Mouse (Mus musculus): Measurements from ENCODE around the gene Epha10. TPM values are rescaled to one million over a fixed set of nuclear protein-coding genes. Genes with fewer than 3 reads are reported as not detected.

The Epha10 gene
- polyA plus RNA-seq, 1 experiment from 2014 or later, result 0.56 TPM

GRCm38 (mm10) chr4:124888702-124889101, 8.0 kb downstream of the Epha10 start:
- no peak overlapping the region for H3K27ac ChIP-seq (ENCODE audit: low read length)
- H3K4me3 ChIP-seq (ENCODE audit: low read depth, low read length), result no peak overlapping the region
- H3K27me3 ChIP-seq (ENCODE audit: control insufficient read depth, insufficient read depth, low read length), result peaks cover 23% of the 10 kb centered on the region
- 68% methylated on average over 7 of the region's 7 CpGs for WGBS
- no peaks in the 10 kb centered on the region for H3K9me3 ChIP-seq (ENCODE audit: control insufficient read depth, low read depth, low read length)
- H3K36me3 ChIP-seq (ENCODE audit: control insufficient read depth, insufficient read depth, low read length), result no peaks in the 10 kb centered on the region
- H3K4me1 ChIP-seq (ENCODE audit: control insufficient read depth, insufficient read depth, low read length), result no peaks in the 10 kb centered on the region
- no peak overlapping the region for H3K4me2 ChIP-seq (replicated peaks; ENCODE audit: low read depth, low read length)
- ATAC-seq (ENCODE audit: insufficient number of reproducible peaks, insufficient read depth, low FRiP score, low read depth), result no peak
- H3K9ac ChIP-seq (replicated peaks; ENCODE audit: low read depth, low read length), result no peak overlapping the region

- H3K4me1 ChIP-seq (ENCODE audit: control insufficient read depth, insufficient read depth, low read length), result no peaks in the 10 kb centered on the region
- H3K27ac ChIP-seq (ENCODE audit: low read length), result no peak overlapping the region
- no peak overlapping the region for H3K4me2 ChIP-seq (replicated peaks; ENCODE audit: low read depth, low read length)
- no peaks in the 10 kb centered on the region for H3K36me3 ChIP-seq (ENCODE audit: control insufficient read depth, insufficient read depth, low read length)
- peaks cover 32% of the 10 kb centered on the region for H3K27me3 ChIP-seq (ENCODE audit: control insufficient read depth, insufficient read depth, low read length)
- no peaks in the 10 kb centered on the region for H3K9me3 ChIP-seq (ENCODE audit: control insufficient read depth, low read depth, low read length)
- WGBS, result 82% methylated on average over 2 of the region's 2 CpGs
- no peak overlapping the region for H3K9ac ChIP-seq (replicated peaks; ENCODE audit: low read depth, low read length)
- ATAC-seq (ENCODE audit: insufficient number of reproducible peaks, insufficient read depth, low FRiP score, low read depth), result no peak
- no peak overlapping the region for H3K4me3 ChIP-seq (ENCODE audit: low read depth, low read length)
These were observed 9.2 kb downstream of the Epha10 start for GRCm38 (mm10) chr4:124889935-124890334.

DNA sequence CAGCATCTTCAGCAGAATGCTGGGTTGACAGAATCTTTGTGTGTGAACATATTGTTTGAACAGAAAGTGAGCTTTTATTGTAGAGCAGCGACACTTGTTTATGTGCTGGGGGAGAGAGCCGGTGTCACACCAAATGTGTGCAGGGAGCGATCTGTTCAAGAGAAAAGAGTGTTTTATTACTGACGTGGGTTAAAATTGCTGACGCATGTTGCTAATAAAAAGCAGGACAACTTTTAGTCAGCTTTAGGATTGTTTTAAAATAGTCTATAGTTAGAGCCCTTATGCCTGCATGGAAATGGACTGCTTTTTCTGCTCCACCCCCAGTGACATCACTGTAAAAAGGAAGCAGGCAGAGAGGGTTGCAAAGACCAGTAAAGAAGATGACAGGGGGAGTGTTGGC, 10.1 kb downstream of the Epha10 start:
- Histone ChIP-seq H3K4me3 (ENCODE audit: low read depth, low read length) (no peak overlapping the region), H3K9ac (replicated peaks; ENCODE audit: low read depth, low read length) (no peak overlapping the region), H3K27ac (ENCODE audit: low read length) (no peak overlapping the region), H3K27me3 (ENCODE audit: control insufficient read depth, insufficient read depth, low read length) (peaks cover 36% of the 10 kb centered on the region), H3K36me3 (ENCODE audit: control insufficient read depth, insufficient read depth, low read length) (no peaks in the 10 kb centered on the region), H3K4me1 (ENCODE audit: control insufficient read depth, insufficient read depth, low read length) (no peaks in the 10 kb centered on the region), H3K9me3 (ENCODE audit: control insufficient read depth, low read depth, low read length) (no peaks in the 10 kb centered on the region), H3K4me2 (replicated peaks; ENCODE audit: low read depth, low read length) (no peak overlapping the region)
- no peak for ATAC-seq (ENCODE audit: insufficient number of reproducible peaks, insufficient read depth, low FRiP score, low read depth)
- 78% methylated on average over 5 of the region's 5 CpGs for WGBS

DNA sequence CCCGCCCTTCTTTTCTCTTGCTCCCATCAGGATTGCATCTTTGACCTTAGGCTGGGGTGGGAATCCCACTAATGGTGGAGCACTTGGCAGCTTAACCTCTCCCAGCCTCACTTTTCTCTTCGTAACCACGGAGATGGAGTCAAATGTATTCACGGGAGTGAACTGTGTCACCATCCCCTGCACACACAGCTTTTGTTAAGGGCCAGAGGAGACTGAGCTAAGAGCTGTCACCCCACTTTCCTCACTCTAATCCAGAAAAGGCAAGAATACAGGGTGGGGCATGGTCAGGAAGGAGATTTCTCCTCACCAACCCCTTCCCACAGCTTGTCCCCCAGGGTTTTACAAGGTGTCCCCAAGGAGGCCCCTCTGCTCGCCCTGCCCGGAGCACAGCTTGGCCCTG, 13.1 kb downstream of the Epha10 start:
- Histone ChIP-seq H3K4me2 (replicated peaks; ENCODE audit: low read depth, low read length) (no peak overlapping the region), H3K27ac (ENCODE audit: low read length) (no peak overlapping the region), H3K9me3 (ENCODE audit: control insufficient read depth, low read depth, low read length) (no peaks in the 10 kb centered on the region), H3K4me1 (ENCODE audit: control insufficient read depth, insufficient read depth, low read length) (no peaks in the 10 kb centered on the region), H3K4me3 (ENCODE audit: low read depth, low read length) (no peak overlapping the region), H3K9ac (replicated peaks; ENCODE audit: low read depth, low read length) (no peak overlapping the region), H3K27me3 (ENCODE audit: control insufficient read depth, insufficient read depth, low read length) (peaks cover 41% of the 10 kb centered on the region), H3K36me3 (ENCODE audit: control insufficient read depth, insufficient read depth, low read length) (no peaks in the 10 kb centered on the region)
- no peak for ATAC-seq (ENCODE audit: insufficient number of reproducible peaks, insufficient read depth, low FRiP score, low read depth)
- 36% methylated on average over 6 of the region's 6 CpGs for whole genome bisulfite sequencing

DNA sequence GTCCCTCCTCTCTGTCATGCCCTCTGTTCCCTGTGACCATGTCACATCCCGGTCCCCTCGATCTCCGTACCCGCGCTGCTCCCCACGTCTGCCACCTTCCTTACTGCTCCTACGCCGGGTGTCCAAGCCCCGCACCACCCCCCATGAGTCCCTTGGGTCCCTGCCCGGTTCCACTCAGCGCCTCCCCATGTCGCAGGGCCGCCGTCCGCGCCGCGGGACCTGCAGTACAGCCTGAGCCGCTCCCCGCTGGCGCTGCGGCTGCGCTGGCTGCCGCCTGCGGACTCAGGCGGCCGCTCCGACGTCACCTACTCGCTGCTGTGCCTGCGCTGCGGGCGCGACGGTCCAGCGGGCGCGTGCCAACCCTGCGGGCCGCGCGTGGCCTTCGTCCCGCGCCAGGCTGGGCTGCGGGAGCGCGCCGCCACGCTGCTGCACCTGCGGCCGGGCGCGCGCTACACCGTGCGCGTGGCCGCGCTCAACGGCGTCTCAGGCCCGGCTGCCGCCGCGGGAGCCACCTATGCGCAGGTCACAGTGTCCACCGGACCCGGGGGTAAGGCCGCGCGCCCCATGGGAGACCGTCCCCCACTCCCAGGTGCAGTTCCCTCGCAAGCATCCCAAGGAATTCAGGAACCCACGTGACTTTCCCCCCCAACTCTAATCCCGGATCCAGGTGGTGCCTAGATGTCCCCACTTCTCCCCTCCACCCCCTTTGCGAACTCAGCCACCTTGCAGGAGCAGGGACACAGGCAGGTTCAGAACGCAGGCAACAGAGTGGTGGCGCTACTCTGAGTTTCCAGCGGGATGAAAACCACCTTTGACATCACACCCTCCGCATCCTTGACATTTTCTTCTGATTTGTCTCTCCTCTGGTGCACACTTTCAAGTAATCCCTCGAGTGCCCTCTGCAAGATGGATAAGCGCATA, 14.1 kb downstream of the Epha10 start:
- WGBS, result 2% methylated on average over 81 of the region's 83 CpGs
- no peaks in the 10 kb centered on the region for H3K9me3 ChIP-seq (ENCODE audit: control insufficient read depth, low read depth, low read length)
- H3K36me3 ChIP-seq (ENCODE audit: control insufficient read depth, insufficient read depth, low read length), result no peaks in the 10 kb centered on the region
- no peak for ATAC-seq (ENCODE audit: insufficient number of reproducible peaks, insufficient read depth, low FRiP score, low read depth)
- no peak overlapping the region for H3K9ac ChIP-seq (replicated peaks; ENCODE audit: low read depth, low read length)
- no peaks in the 10 kb centered on the region for H3K4me1 ChIP-seq (ENCODE audit: control insufficient read depth, insufficient read depth, low read length)
- peak overlapping the region; percentile 55 for H3K4me2 ChIP-seq (replicated peaks; ENCODE audit: low read depth, low read length)
- peak overlapping the region; percentile 25 for H3K4me3 ChIP-seq (ENCODE audit: low read depth, low read length)
- H3K27ac ChIP-seq (ENCODE audit: low read length), result no peak overlapping the region
- H3K27me3 ChIP-seq (ENCODE audit: control insufficient read depth, insufficient read depth, low read length), result peaks cover 41% of the 10 kb centered on the region

DNA sequence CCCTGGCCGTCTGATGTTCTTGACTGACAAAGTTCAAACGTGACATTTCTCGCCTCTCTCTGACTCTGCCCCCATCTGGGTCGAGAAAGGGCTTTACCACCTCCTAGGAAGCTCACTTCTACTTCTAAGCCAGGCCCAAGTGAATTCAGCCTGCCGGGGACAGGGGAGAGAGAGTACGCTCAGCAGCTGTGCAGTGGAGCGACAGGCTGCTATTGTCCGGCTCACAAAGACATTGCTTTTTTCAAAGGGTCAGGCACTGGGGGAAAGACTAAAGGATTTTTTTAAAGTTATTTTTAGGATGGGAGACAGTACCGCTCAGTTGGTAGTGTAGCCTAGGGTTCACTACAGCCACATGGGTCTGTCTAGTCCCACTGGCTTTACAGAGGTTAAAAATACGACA, 17.7 kb downstream of the Epha10 start:
- 58% methylated on average over 10 of the region's 10 CpGs for WGBS
- ATAC-seq (ENCODE audit: insufficient number of reproducible peaks, insufficient read depth, low FRiP score, low read depth), result no peak
- Histone ChIP-seq H3K9me3 (ENCODE audit: control insufficient read depth, low read depth, low read length) (no peaks in the 10 kb centered on the region), H3K4me1 (ENCODE audit: control insufficient read depth, insufficient read depth, low read length) (no peaks in the 10 kb centered on the region), H3K27ac (ENCODE audit: low read length) (no peak overlapping the region), H3K27me3 (ENCODE audit: control insufficient read depth, insufficient read depth, low read length) (peaks cover 32% of the 10 kb centered on the region), H3K4me2 (replicated peaks; ENCODE audit: low read depth, low read length) (no peak overlapping the region), H3K4me3 (ENCODE audit: low read depth, low read length) (no peak overlapping the region), H3K36me3 (ENCODE audit: control insufficient read depth, insufficient read depth, low read length) (no peaks in the 10 kb centered on the region), H3K9ac (replicated peaks; ENCODE audit: low read depth, low read length) (no peak overlapping the region)

GRCm38 (mm10) chr4:124899906-124900305, 19.2 kb downstream of the Epha10 start:
- Histone ChIP-seq H3K36me3 (ENCODE audit: control insufficient read depth, insufficient read depth, low read length) (no peaks in the 10 kb centered on the region), H3K9ac (replicated peaks; ENCODE audit: low read depth, low read length) (no peak overlapping the region), H3K4me3 (ENCODE audit: low read depth, low read length) (no peak overlapping the region), H3K27me3 (ENCODE audit: control insufficient read depth, insufficient read depth, low read length) (peaks cover 17% of the 10 kb centered on the region), H3K4me1 (ENCODE audit: control insufficient read depth, insufficient read depth, low read length) (no peaks in the 10 kb centered on the region), H3K27ac (ENCODE audit: low read length) (no peak overlapping the region), H3K4me2 (replicated peaks; ENCODE audit: low read depth, low read length) (no peak overlapping the region), H3K9me3 (ENCODE audit: control insufficient read depth, low read depth, low read length) (no peaks in the 10 kb centered on the region)
- 46% methylated on average over 5 of the region's 5 CpGs for WGBS
- ATAC-seq (ENCODE audit: insufficient number of reproducible peaks, insufficient read depth, low FRiP score, low read depth), result no peak

GRCm38 (mm10) chr4:124905417-124905816, 24.7 kb downstream of the Epha10 start:
- H3K27me3 ChIP-seq (ENCODE audit: control insufficient read depth, insufficient read depth, low read length), result no peaks in the 10 kb centered on the region
- no peaks in the 10 kb centered on the region for H3K9me3 ChIP-seq (ENCODE audit: control insufficient read depth, low read depth, low read length)
- no peak overlapping the region for H3K4me3 ChIP-seq (ENCODE audit: low read depth, low read length)
- no peak overlapping the region for H3K4me2 ChIP-seq (replicated peaks; ENCODE audit: low read depth, low read length)
- ATAC-seq (ENCODE audit: insufficient number of reproducible peaks, insufficient read depth, low FRiP score, low read depth), result no peak
- H3K4me1 ChIP-seq (ENCODE audit: control insufficient read depth, insufficient read depth, low read length), result peaks cover 11% of the 10 kb centered on the region
- WGBS, result 61% methylated on average over 4 of the region's 4 CpGs
- H3K9ac ChIP-seq (replicated peaks; ENCODE audit: low read depth, low read length), result no peak overlapping the region
- no peaks in the 10 kb centered on the region for H3K36me3 ChIP-seq (ENCODE audit: control insufficient read depth, insufficient read depth, low read length)
- H3K27ac ChIP-seq (ENCODE audit: low read length), result no peak overlapping the region

All from stomach, embryonic 14.5 days (tissue).